Mouse (Mus musculus): ENCODE measurements around the gene Adh7.

DNA sequence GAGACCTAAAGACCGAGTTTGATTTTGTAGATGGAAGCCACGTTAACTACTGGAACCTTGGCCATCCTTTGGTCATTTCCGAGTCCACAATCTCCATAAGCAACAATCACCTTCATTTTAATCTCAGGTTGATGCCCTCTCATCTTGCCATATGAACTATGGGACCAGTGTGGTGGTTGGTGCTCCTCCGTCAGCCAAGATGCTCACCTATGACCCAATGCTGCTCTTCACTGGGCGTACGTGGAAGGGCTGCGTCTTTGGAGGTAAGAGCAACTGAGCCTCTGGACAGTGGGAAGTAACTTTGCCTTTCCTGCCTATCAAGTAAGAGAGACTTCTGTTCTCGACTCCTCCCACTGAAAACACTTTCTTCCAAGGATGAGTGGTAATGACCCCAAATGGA is 10.2 kb downstream of the Adh7 start:
- TF ChIP-seq CTCF (IDR thresholded peaks at IDR 0.05; ENCODE audit: extremely low read depth, insufficient read depth, insufficient read length, insufficient replicate concordance) (no peak), POLR2A (IDR thresholded peaks at IDR 0.05; ENCODE audit: low read depth, low read length) (no peak)
